Mouse (Mus musculus): ENCODE data around the gene Med20. TPM values are rescaled to one million over a fixed set of nuclear protein-coding genes. Genes with fewer than 3 reads are reported as not detected.

The Med20 gene
- polyA plus RNA-seq, 1 experiment from 2014 or later, result 49.2 TPM

DNA sequence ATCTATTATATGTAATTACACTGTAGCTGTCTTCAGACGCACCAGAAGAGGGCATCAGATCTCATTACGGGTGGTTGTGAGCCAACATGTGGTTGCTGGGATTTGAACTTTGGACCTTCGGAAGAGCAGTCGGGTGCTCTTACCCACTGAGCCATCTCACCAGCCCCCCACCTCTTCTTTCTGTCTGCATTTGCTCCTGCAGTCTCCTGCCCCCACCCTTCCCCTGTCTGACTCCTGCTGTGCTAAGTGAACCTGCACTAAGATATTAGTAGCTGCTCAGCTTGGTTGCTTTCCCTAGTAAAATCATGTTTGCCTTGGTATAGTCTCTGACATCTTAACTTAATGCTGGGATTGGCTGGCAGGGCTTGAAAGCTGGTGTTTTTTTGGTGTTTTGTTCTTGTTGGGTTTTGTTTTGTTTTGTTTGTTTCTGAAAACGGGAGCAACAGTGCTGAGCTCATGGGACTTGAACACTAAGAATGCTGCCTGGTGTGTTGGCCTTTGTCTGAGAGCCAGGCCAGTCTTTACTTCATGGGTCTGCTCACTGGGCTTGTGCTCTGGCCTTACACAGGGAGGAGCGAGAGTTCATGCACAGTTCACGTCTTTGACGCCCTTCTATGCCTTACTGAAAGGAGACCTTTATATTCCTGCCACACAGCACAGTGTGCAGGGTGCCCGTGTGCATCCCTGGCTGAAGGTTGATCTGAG, 51.8 kb downstream of the Med20 start:
- WGBS, result 58% methylated on average over 9 of the region's 9 CpGs
- Histone ChIP-seq H3K27me3 (ENCODE audit: insufficient read depth, low read length) (no peaks in the 10 kb centered on the region), H3K27ac (ENCODE audit: low read depth) (no peak overlapping the region), H3K9ac (no peak overlapping the region), H3K4me2 (no peak overlapping the region), H3K36me3 (ENCODE audit: insufficient read depth) (no peaks in the 10 kb centered on the region), H3K4me3 (ENCODE audit: low read depth, low read length) (no peak overlapping the region), H3K9me3 (ENCODE audit: low read depth, low read length) (no peaks in the 10 kb centered on the region), H3K4me1 (ENCODE audit: insufficient read depth) (no peaks in the 10 kb centered on the region)
- DNase-seq (no peak), ATAC-seq (ENCODE audit: insufficient read depth) (no peak)
- no peak for TF ChIP-seq CTCF (IDR thresholded peaks at IDR 0.05; ENCODE audit: low read depth)

DNA sequence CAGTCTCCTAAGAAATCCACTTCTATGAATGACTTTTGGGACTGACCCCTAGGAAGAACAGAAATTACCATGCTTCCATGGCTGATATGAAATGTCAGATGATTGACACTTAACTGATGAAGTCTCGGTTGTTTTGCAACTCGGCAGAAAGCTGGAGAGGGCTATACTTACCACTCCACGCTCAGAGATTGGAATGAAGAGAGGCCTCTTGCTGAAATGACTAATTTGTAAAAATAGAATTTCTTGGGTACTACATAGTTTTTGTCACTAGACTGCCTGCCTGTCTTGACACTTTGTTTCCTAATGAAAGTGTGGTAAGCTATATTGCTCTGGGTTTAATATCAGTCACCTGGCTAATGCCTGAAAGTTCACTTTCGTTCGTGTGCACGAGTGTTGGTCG, 53.1 kb downstream of the Med20 start:
- WGBS, result 82% methylated on average over 7 of the region's 7 CpGs
- TF ChIP-seq CTCF (IDR thresholded peaks at IDR 0.05; ENCODE audit: low read depth), result no peak
- DNase-seq (no peak), ATAC-seq (ENCODE audit: insufficient read depth) (no peak)
- H3K4me3 ChIP-seq (ENCODE audit: low read depth, low read length), result no peak overlapping the region
- no peak overlapping the region for H3K27ac ChIP-seq (ENCODE audit: low read depth)
- H3K9ac ChIP-seq, result no peak overlapping the region
- no peaks in the 10 kb centered on the region for H3K36me3 ChIP-seq (ENCODE audit: insufficient read depth)
- H3K4me1 ChIP-seq (ENCODE audit: insufficient read depth), result no peaks in the 10 kb centered on the region
- H3K27me3 ChIP-seq (ENCODE audit: insufficient read depth, low read length), result no peaks in the 10 kb centered on the region
- H3K4me2 ChIP-seq, result no peak overlapping the region
- no peaks in the 10 kb centered on the region for H3K9me3 ChIP-seq (ENCODE audit: low read depth, low read length)

- H3K4me3 ChIP-seq (ENCODE audit: low read depth, low read length), result no peak overlapping the region
- H3K4me2 ChIP-seq, result no peak overlapping the region
- peak; percentile 53 for DNase-seq
- peaks cover 3% of the 10 kb centered on the region; the same call in 1 of the 2 replicates for H3K4me1 ChIP-seq (ENCODE audit: insufficient read depth)
- no peak overlapping the region for H3K27ac ChIP-seq (ENCODE audit: low read depth)
- no peaks in the 10 kb centered on the region for H3K27me3 ChIP-seq (ENCODE audit: insufficient read depth, low read length)
- H3K9ac ChIP-seq, result no peak overlapping the region
- H3K36me3 ChIP-seq (ENCODE audit: insufficient read depth), result no peaks in the 10 kb centered on the region
- TF ChIP-seq CTCF (IDR thresholded peaks at IDR 0.05; ENCODE audit: low read depth), result no peak
- no peaks in the 10 kb centered on the region for H3K9me3 ChIP-seq (ENCODE audit: low read depth, low read length)
- 45% methylated on average over 4 of the region's 4 CpGs for whole genome bisulfite sequencing
- no peak for ATAC-seq (ENCODE audit: insufficient read depth)
Measured at GRCm38 (mm10) chr17:47669166-47669565, 57.8 kb downstream of the Med20 start.

DNA sequence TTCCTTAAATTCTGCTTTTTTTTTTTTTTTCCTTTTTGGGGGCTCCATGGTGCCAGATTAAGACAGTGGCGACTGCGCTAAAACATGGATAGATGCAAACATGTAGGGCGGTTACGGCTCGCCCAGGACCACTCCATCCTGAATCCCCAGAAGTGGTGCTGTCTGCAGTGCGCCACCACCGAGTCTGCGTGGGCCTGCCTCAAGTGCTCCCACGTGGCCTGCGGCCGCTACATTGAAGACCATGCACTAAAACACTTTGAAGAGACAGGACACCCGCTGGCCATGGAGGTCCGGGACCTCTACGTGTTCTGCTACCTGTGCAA, 60.6 kb downstream of the Med20 start:
- no peak for TF ChIP-seq CTCF (IDR thresholded peaks at IDR 0.05; ENCODE audit: low read depth)
- Histone ChIP-seq H3K4me1 (ENCODE audit: insufficient read depth) (peaks cover 3% of the 10 kb centered on the region; the same call in 1 of the 2 replicates), H3K27ac (ENCODE audit: low read depth) (no peak overlapping the region), H3K27me3 (ENCODE audit: insufficient read depth, low read length) (no peaks in the 10 kb centered on the region), H3K4me2 (peak overlapping the region; percentile 89), H3K9me3 (ENCODE audit: low read depth, low read length) (no peaks in the 10 kb centered on the region), H3K9ac (peak overlapping the region; percentile 50), H3K4me3 (ENCODE audit: low read depth, low read length) (peak overlapping the region; percentile 37), H3K36me3 (ENCODE audit: insufficient read depth) (0 out of 2 replicates have a peak, but pooled peaks cover 6% of the 10 kb centered on the region)
- 14% methylated on average over 14 of the region's 14 CpGs for WGBS
- peak; percentile 28 for DNase-seq
- peak; percentile 60 for ATAC-seq (ENCODE audit: insufficient read depth)

- peak; percentile 87 for ATAC-seq (ENCODE audit: insufficient read depth)
- H3K9ac ChIP-seq, result peak overlapping the region; percentile 50
- 0 out of 2 replicates have a peak, but pooled peaks cover 6% of the 10 kb centered on the region for H3K36me3 ChIP-seq (ENCODE audit: insufficient read depth)
- no peak for TF ChIP-seq CTCF (IDR thresholded peaks at IDR 0.05; ENCODE audit: low read depth)
- H3K27me3 ChIP-seq (ENCODE audit: insufficient read depth, low read length), result no peaks in the 10 kb centered on the region
- H3K9me3 ChIP-seq (ENCODE audit: low read depth, low read length), result no peaks in the 10 kb centered on the region
- DNase-seq, result peak; percentile 94
- H3K4me1 ChIP-seq (ENCODE audit: insufficient read depth), result peaks cover 3% of the 10 kb centered on the region; the same call in 1 of the 2 replicates
- no peak overlapping the region for H3K27ac ChIP-seq (ENCODE audit: low read depth)
- peak overlapping the region; percentile 89 for H3K4me2 ChIP-seq
- H3K4me3 ChIP-seq (ENCODE audit: low read depth, low read length), result peak overlapping the region; percentile 37
- 4% methylated on average over 68 of the region's 68 CpGs for WGBS
Measured at GRCm38 (mm10) chr17:47672311-47673111, 61.1 kb downstream of the Med20 start.

Other genes starting within 250 kb of the Med20 start
- 84.1 and 86.9 TPM in 2 replicates for gene Mrps10, start 242.7 kb upstream of the Med20 start, polyA plus RNA-seq (2014; fragmentation: Nextera tagmentation; extraction: Ambion mirVana)
- 0.41 and 0.49 TPM in 2 replicates for gene Guca1b, start 226.2 kb upstream of the Med20 start, polyA plus RNA-seq (2014; fragmentation: Nextera tagmentation; extraction: Ambion mirVana)
- gene Guca1a, start 211.0 kb upstream of the Med20 start, polyA plus RNA-seq (2014; fragmentation: Nextera tagmentation; extraction: Ambion mirVana), result 1.6 and 1.7 TPM in 2 replicates
- gene AI661453, start 175.0 kb upstream of the Med20 start, polyA plus RNA-seq (2014; fragmentation: Nextera tagmentation; extraction: Ambion mirVana), result 2.4 TPM in 2 replicates
- gene 1700001C19Rik, start 174.2 kb upstream of the Med20 start, polyA plus RNA-seq (2014; fragmentation: Nextera tagmentation; extraction: Ambion mirVana), result 0.13 TPM in 1 of 2 replicates, not detected in the other
- 22.1 and 26.8 TPM in 2 replicates for gene Taf8, start 109.3 kb upstream of the Med20 start, polyA plus RNA-seq (2014; fragmentation: Nextera tagmentation; extraction: Ambion mirVana)
- 289 and 308 TPM in 2 replicates for gene Ccnd3, start 106.5 kb upstream of the Med20 start, polyA plus RNA-seq (2014; fragmentation: Nextera tagmentation; extraction: Ambion mirVana)
- gene Bysl, start 90 bp upstream of the Med20 start, polyA plus RNA-seq (2014; fragmentation: Nextera tagmentation; extraction: Ambion mirVana), result 24.2 and 25.4 TPM in 2 replicates
- gene Gm20517, start within 50 bp of the Med20 start, polyA plus RNA-seq (2014; fragmentation: Nextera tagmentation; extraction: Ambion mirVana), result 0.74 and 1.8 TPM in 2 replicates
- 5.0 and 5.6 TPM in 2 replicates for gene Usp49, start 19.1 kb downstream of the Med20 start, polyA plus RNA-seq (2014; fragmentation: Nextera tagmentation; extraction: Ambion mirVana)
- gene Tomm6, start 76.8 kb downstream of the Med20 start, polyA plus RNA-seq (2014; fragmentation: Nextera tagmentation; extraction: Ambion mirVana), result 433 and 434 TPM in 2 replicates
- gene Frs3, start 77.4 kb downstream of the Med20 start, polyA plus RNA-seq (2014; fragmentation: Nextera tagmentation; extraction: Ambion mirVana), result 5.1 and 5.3 TPM in 2 replicates
- 1.1 and 1.3 TPM in 2 replicates for gene Gm21981, start 82.9 kb downstream of the Med20 start, polyA plus RNA-seq (2014; fragmentation: Nextera tagmentation; extraction: Ambion mirVana)
- 1.5 TPM in 1 of 2 replicates, not detected in the other for gene Prickle4, start 83.2 kb downstream of the Med20 start, polyA plus RNA-seq (2014; fragmentation: Nextera tagmentation; extraction: Ambion mirVana)
- 7.6 and 9.1 TPM in 2 replicates for gene Pgc, start 115.3 kb downstream of the Med20 start, polyA plus RNA-seq (2014; fragmentation: Nextera tagmentation; extraction: Ambion mirVana)
- gene Tfeb, start 125.4 kb downstream of the Med20 start, polyA plus RNA-seq (2014; fragmentation: Nextera tagmentation; extraction: Ambion mirVana), result 7.6 and 9.3 TPM in 2 replicates
- gene Mdfi, start 223.1 kb downstream of the Med20 start, polyA plus RNA-seq (2014; fragmentation: Nextera tagmentation; extraction: Ambion mirVana), result 38.8 and 43.6 TPM in 2 replicates

Data from lung, embryonic 14.5 days (tissue).